Mouse (Mus musculus) heart, postnatal 0 days (tissue): Measurements from ENCODE around the gene Daam1. TPM values are rescaled to one million over a fixed set of nuclear protein-coding genes. Genes with fewer than 3 reads are reported as not detected.
A peak's percentile ranks its signal among the peaks of the same experiment; 100 is the strongest.

Source experiments
- ATAC-seq: fragments of 200-750 bp; cut with Nextera tagmentation; 2 replicates; pipeline ENCODE4 v1.8.0; 2017; ENCODE audit warnings: low read depth, moderate number of reproducible peaks, moderate library complexity; ENCODE audit not compliant: insufficient read depth
- DNase-seq: peaks from one replicate; pipeline ENCODE4 v3.0.0-alpha.2; 2016; ENCODE audit warnings: low spot score
- H3K27ac ChIP-seq: fragments of 300-500 bp; sonication (generic); 2 replicates; pipeline ENCODE4 v1.5.1; 2014; ENCODE audit warnings: low read depth, mild to moderate bottlenecking
- H3K27me3 ChIP-seq: fragments of 300-500 bp; sonication (generic); 2 replicates; pipeline ENCODE4 v1.6.1; 2014; ENCODE audit warnings: low read length, mixed read lengths; ENCODE audit not compliant: control insufficient read depth, insufficient read depth
- H3K36me3 ChIP-seq: fragments of 300-500 bp; sonication (generic); replicated peaks from 2 replicates; pipeline ENCODE4 v1.6.1; 2014; ENCODE audit warnings: low read length, mixed read lengths; ENCODE audit not compliant: control insufficient read depth, insufficient read depth
- H3K4me1 ChIP-seq: fragments of 300-500 bp; sonication (generic); 2 replicates; pipeline ENCODE4 v1.6.1; 2014; ENCODE audit warnings: antibody characterized with exemption; ENCODE audit not compliant: control insufficient read depth, insufficient read depth
- H3K4me2 ChIP-seq: fragments of 300-500 bp; sonication (generic); 2 replicates; pipeline ENCODE4 v1.6.1; 2014; ENCODE audit warnings: low read depth, mild to moderate bottlenecking, low read length, moderate library complexity
- H3K4me3 ChIP-seq: fragments of 300-500 bp; sonication (generic); 2 replicates; pipeline ENCODE4 v1.5.1; 2014; ENCODE audit warnings: low read depth, low read length
- H3K9ac ChIP-seq: fragments of 300-500 bp; sonication (generic); replicated peaks from 2 replicates; pipeline ENCODE4 v1.6.1; 2014; ENCODE audit warnings: low read depth, low read length, mixed read lengths
- H3K9me3 ChIP-seq: fragments of 300-500 bp; sonication (generic); replicated peaks from 2 replicates; pipeline ENCODE4 v1.6.1; 2016; ENCODE audit warnings: low read length; ENCODE audit not compliant: control insufficient read depth
- CTCF ChIP-seq: IDR thresholded peaks from 2 replicates; pipeline ENCODE4 v1.5.1; 2016; ENCODE audit warnings: antibody characterized with exemption, control low read depth, low read depth
- EP300 ChIP-seq: IDR thresholded peaks from 2 replicates; pipeline ENCODE4 v1.6.1; 2016; ENCODE audit warnings: antibody characterized with exemption, low read depth
- WGBS: fragments of 180-500 bp; shearing (Covaris S2); extraction: QIAGEN DNeasy Blood & Tissue Kit; methylation state at CpG from one replicate; pipeline ENCODE4 v1.1.7; 2014; 5-methylcytosine and 5-hydroxymethylcytosine counted together
- polyA plus RNA-seq: library from polyadenylated mRNA; unstranded; fragments of >200 nt; fragmentation: Nextera tagmentation; extraction: Ambion mirVana; gene quantifications from 2 replicates; pipeline ENCODE4 v1.2.1, GENCODE M21; 2015
- total RNA-seq: library from RNA; depleted of rRNA; stranded (reverse); fragments of >200 nt; gene quantifications from 2 replicates; pipeline ENCODE4 v1.2.3, GENCODE M21; 2014; ENCODE audit warnings: low replicate concordance

Daam1 gene
- total and polyA plus RNA-seq, 2 experiments from 2014 or later: 12.8 to 33.8 TPM

GRCm38 (mm10) chr12:71933989-71934645 lies 103.2 kb downstream of the Daam1 start:
- no peaks in the 10 kb centered on the region for H3K27me3 ChIP-seq
- peaks cover 75% of the 10 kb centered on the region for H3K4me1 ChIP-seq
- no peaks in the 10 kb centered on the region for H3K9me3 ChIP-seq
- no peak overlapping the region for H3K9ac ChIP-seq
- DNase-seq: peak; percentile 66
- no peak for ATAC-seq
- H3K36me3 ChIP-seq: no peaks in the 10 kb centered on the region
- H3K27ac ChIP-seq: peak overlapping the region; percentile 94
- no peak overlapping the region for H3K4me3 ChIP-seq
- H3K4me2 ChIP-seq: 0 out of 2 replicates have a peak overlapping the region, but pooled peaks have one; percentile 3
- TF ChIP-seq CTCF (no peak), EP300 (no peak)
- 28% methylated on average over 6 of the region's 6 CpGs for WGBS

DNA sequence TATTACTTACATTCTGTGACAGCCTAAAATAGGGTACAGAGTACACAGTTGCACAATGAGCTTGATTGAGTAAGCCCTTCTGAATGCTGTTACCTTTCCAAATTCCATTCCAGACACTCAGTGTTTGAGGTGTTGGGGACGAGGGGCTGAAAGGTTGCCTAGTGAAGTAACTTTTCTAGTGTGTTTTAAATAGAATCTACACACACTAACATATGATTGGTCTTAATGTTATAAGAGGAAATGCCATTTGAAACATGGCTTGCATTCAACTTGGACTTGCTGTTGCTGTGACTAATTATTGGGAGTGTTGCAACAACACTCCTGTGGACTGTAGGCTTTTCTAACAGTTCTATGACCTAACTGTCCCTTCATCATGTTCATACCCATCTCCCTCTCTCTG lies 105.8 kb downstream of the Daam1 start:
- Histone ChIP-seq H3K36me3 (0 out of 2 replicates have a peak, but pooled peaks cover 7% of the 10 kb centered on the region), H3K9ac (no peak overlapping the region), H3K9me3 (no peaks in the 10 kb centered on the region), H3K4me1 (peaks cover 69% of the 10 kb centered on the region), H3K27me3 (no peaks in the 10 kb centered on the region), H3K27ac (peak overlapping the region; percentile 94), H3K4me2 (no peak overlapping the region), H3K4me3 (no peak overlapping the region)
- DNase-seq (peak; percentile 85), ATAC-seq (peak; percentile 73)
- 23% methylated on average over 1 of the region's 1 CpGs for WGBS
- TF ChIP-seq CTCF (no peak), EP300 (peak; percentile 86; the same call in 1 of the 2 replicates)

- peak overlapping the region; percentile 94 for H3K27ac ChIP-seq
- WGBS: 39% methylated on average over 5 of the region's 5 CpGs
- H3K9ac ChIP-seq: no peak overlapping the region
Measured at GRCm38 (mm10) chr12:71938513-71938912, 107.6 kb downstream of the Daam1 start.

GRCm38 (mm10) chr12:71941290-71941689 lies 110.4 kb downstream of the Daam1 start:
- H3K27me3 ChIP-seq: no peaks in the 10 kb centered on the region
- H3K36me3 ChIP-seq: peaks cover 46% of the 10 kb centered on the region
- no peak overlapping the region for H3K9ac ChIP-seq
- H3K9me3 ChIP-seq: no peaks in the 10 kb centered on the region
- ATAC-seq: no peak
- DNase-seq: no peak
- H3K4me2 ChIP-seq: no peak overlapping the region
- WGBS: 96% methylated on average over 5 of the region's 5 CpGs
- no peak overlapping the region for H3K4me3 ChIP-seq
- H3K4me1 ChIP-seq: peaks cover 33% of the 10 kb centered on the region
- TF ChIP-seq CTCF (no peak), EP300 (no peak)
- H3K27ac ChIP-seq: no peak overlapping the region

More at GRCm38 (mm10) chr12:71938513-71938912, 107.6 kb downstream of the Daam1 start:
- Histone ChIP-seq H3K4me3 (no peak overlapping the region), H3K36me3 (peaks cover 21% of the 10 kb centered on the region; the same call in 1 of the 2 replicates), H3K9me3 (no peaks in the 10 kb centered on the region), H3K4me1 (peaks cover 58% of the 10 kb centered on the region), H3K27me3 (no peaks in the 10 kb centered on the region), H3K4me2 (no peak overlapping the region)
- peak; percentile 81 for ATAC-seq
- DNase-seq: peak; percentile 76
- no peak for TF ChIP-seq EP300
- no peak for TF ChIP-seq CTCF

GRCm38 (mm10) chr12:71943112-71943511 lies 112.2 kb downstream of the Daam1 start:
- no peak overlapping the region for H3K9ac ChIP-seq
- H3K4me2 ChIP-seq: no peak overlapping the region
- no peaks in the 10 kb centered on the region for H3K27me3 ChIP-seq
- peaks cover 15% of the 10 kb centered on the region for H3K4me1 ChIP-seq
- H3K4me3 ChIP-seq: no peak overlapping the region
- peaks cover 64% of the 10 kb centered on the region for H3K36me3 ChIP-seq
- no peak for TF ChIP-seq CTCF
- TF ChIP-seq EP300: no peak
- WGBS: 65% methylated on average over 9 of the region's 9 CpGs
- no peak overlapping the region for H3K27ac ChIP-seq
- DNase-seq (no peak), ATAC-seq (no peak)
- no peaks in the 10 kb centered on the region for H3K9me3 ChIP-seq

- no peak for ATAC-seq
- H3K4me3 ChIP-seq: no peak overlapping the region
Measured at GRCm38 (mm10) chr12:71943646-71944045, 112.8 kb downstream of the Daam1 start.

More at GRCm38 (mm10) chr12:71943646-71944045, 112.8 kb downstream of the Daam1 start:
- Histone ChIP-seq H3K9me3 (no peaks in the 10 kb centered on the region), H3K27ac (no peak overlapping the region), H3K9ac (no peak overlapping the region), H3K4me2 (no peak overlapping the region), H3K4me1 (peaks cover 11% of the 10 kb centered on the region), H3K36me3 (peaks cover 70% of the 10 kb centered on the region), H3K27me3 (no peaks in the 10 kb centered on the region)
- DNase-seq: no peak
- WGBS: 76% methylated on average over 4 of the region's 4 CpGs
- TF ChIP-seq CTCF: no peak
- TF ChIP-seq EP300: no peak
